Mouse (Mus musculus): ENCODE measurements around the gene Pik3cb. TPM values are rescaled to one million over a fixed set of nuclear protein-coding genes. Genes with fewer than 3 reads are reported as not detected.

The Pik3cb gene
- polyA plus RNA-seq, 1 experiment: 1.8 TPM

GRCm38 (mm10) chr9:99064216-99064615 is 76.2 kb downstream of the Pik3cb start:
- Histone ChIP-seq H3K4me1 (peaks cover 23% of the 10 kb centered on the region; the same call in 1 of the 2 replicates), H3K27me3 (replicated peaks) (no peaks in the 10 kb centered on the region), H3K9me3 (no peaks in the 10 kb centered on the region), H3K4me3 (replicated peaks) (no peak overlapping the region), H3K36me3 (replicated peaks; ENCODE audit: low read length) (peaks cover 100% of the 10 kb centered on the region)
- TF ChIP-seq FLI1 (IDR thresholded peaks at IDR 0.05; ENCODE audit: low read length): no peak
- no peak for TF ChIP-seq GATA1 (IDR thresholded peaks at IDR 0.05; ENCODE audit: borderline replicate concordance, low read length)

- no peaks in the 10 kb centered on the region for H3K27me3 ChIP-seq (replicated peaks)
- no peak overlapping the region for H3K4me3 ChIP-seq (replicated peaks)
- H3K4me1 ChIP-seq: peaks cover 23% of the 10 kb centered on the region; the same call in 1 of the 2 replicates
- H3K9me3 ChIP-seq: no peaks in the 10 kb centered on the region
- TF ChIP-seq GATA1 (IDR thresholded peaks at IDR 0.05; ENCODE audit: borderline replicate concordance, low read length) (no peak), FLI1 (IDR thresholded peaks at IDR 0.05; ENCODE audit: low read length) (no peak)
- peaks cover 100% of the 10 kb centered on the region for H3K36me3 ChIP-seq (replicated peaks; ENCODE audit: low read length)
Measured at GRCm38 (mm10) chr9:99062544-99062943, 77.9 kb downstream of the Pik3cb start.

GRCm38 (mm10) chr9:99057751-99058150 is 82.7 kb downstream of the Pik3cb start:
- Histone ChIP-seq H3K9me3 (no peaks in the 10 kb centered on the region), H3K4me1 (0 out of 2 replicates have a peak, but pooled peaks cover 3% of the 10 kb centered on the region), H3K36me3 (replicated peaks; ENCODE audit: low read length) (peaks cover 94% of the 10 kb centered on the region), H3K27me3 (replicated peaks) (no peaks in the 10 kb centered on the region), H3K4me3 (replicated peaks) (no peak overlapping the region)
- TF ChIP-seq GATA1 (IDR thresholded peaks at IDR 0.05; ENCODE audit: borderline replicate concordance, low read length) (no peak), FLI1 (IDR thresholded peaks at IDR 0.05; ENCODE audit: low read length) (no peak)

- Histone ChIP-seq H3K4me1 (peaks cover 5% of the 10 kb centered on the region; the same call in 1 of the 2 replicates), H3K4me3 (replicated peaks) (no peak overlapping the region), H3K27me3 (replicated peaks) (no peaks in the 10 kb centered on the region), H3K9me3 (no peaks in the 10 kb centered on the region), H3K36me3 (replicated peaks; ENCODE audit: low read length) (peaks cover 96% of the 10 kb centered on the region)
- TF ChIP-seq GATA1 (IDR thresholded peaks at IDR 0.05; ENCODE audit: borderline replicate concordance, low read length) (no peak), FLI1 (IDR thresholded peaks at IDR 0.05; ENCODE audit: low read length) (no peak)
Measured at GRCm38 (mm10) chr9:99049760-99050159, 90.7 kb downstream of the Pik3cb start.

- TF ChIP-seq FLI1 (IDR thresholded peaks at IDR 0.05; ENCODE audit: low read length): no peak
- TF ChIP-seq GATA1 (IDR thresholded peaks at IDR 0.05; ENCODE audit: borderline replicate concordance, low read length): no peak
- Histone ChIP-seq H3K36me3 (replicated peaks; ENCODE audit: low read length) (peaks cover 96% of the 10 kb centered on the region), H3K27me3 (replicated peaks) (no peaks in the 10 kb centered on the region), H3K4me1 (peaks cover 10% of the 10 kb centered on the region; the same call in 1 of the 2 replicates), H3K9me3 (no peaks in the 10 kb centered on the region), H3K4me3 (replicated peaks) (no peak overlapping the region)
Measured at GRCm38 (mm10) chr9:99048724-99049250, 91.6 kb downstream of the Pik3cb start.

- Histone ChIP-seq H3K9me3 (no peaks in the 10 kb centered on the region), H3K27me3 (replicated peaks) (no peaks in the 10 kb centered on the region), H3K4me1 (peaks cover 25% of the 10 kb centered on the region), H3K36me3 (replicated peaks; ENCODE audit: low read length) (peaks cover 98% of the 10 kb centered on the region), H3K4me3 (replicated peaks) (no peak overlapping the region)
- no peak for TF ChIP-seq GATA1 (IDR thresholded peaks at IDR 0.05; ENCODE audit: borderline replicate concordance, low read length)
- TF ChIP-seq FLI1 (IDR thresholded peaks at IDR 0.05; ENCODE audit: low read length): no peak
Measured at GRCm38 (mm10) chr9:99044761-99045160, 95.7 kb downstream of the Pik3cb start.

GRCm38 (mm10) chr9:99042641-99043040 is 97.8 kb downstream of the Pik3cb start:
- Histone ChIP-seq H3K9me3 (no peaks in the 10 kb centered on the region), H3K27me3 (replicated peaks) (no peaks in the 10 kb centered on the region), H3K4me3 (replicated peaks) (no peak overlapping the region), H3K36me3 (replicated peaks; ENCODE audit: low read length) (peaks cover 98% of the 10 kb centered on the region), H3K4me1 (peaks cover 25% of the 10 kb centered on the region)
- TF ChIP-seq FLI1 (IDR thresholded peaks at IDR 0.05; ENCODE audit: low read length): no peak
- TF ChIP-seq GATA1 (IDR thresholded peaks at IDR 0.05; ENCODE audit: borderline replicate concordance, low read length): no peak

GRCm38 (mm10) chr9:99041994-99042393 is 98.4 kb downstream of the Pik3cb start:
- H3K4me3 ChIP-seq (replicated peaks): no peak overlapping the region
- H3K4me1 ChIP-seq: peaks cover 25% of the 10 kb centered on the region
- no peaks in the 10 kb centered on the region for H3K27me3 ChIP-seq (replicated peaks)
- H3K36me3 ChIP-seq (replicated peaks; ENCODE audit: low read length): peaks cover 98% of the 10 kb centered on the region
- TF ChIP-seq GATA1 (IDR thresholded peaks at IDR 0.05; ENCODE audit: borderline replicate concordance, low read length): no peak
- TF ChIP-seq FLI1 (IDR thresholded peaks at IDR 0.05; ENCODE audit: low read length): no peak
- H3K9me3 ChIP-seq: no peaks in the 10 kb centered on the region

GRCm38 (mm10) chr9:99035575-99035974 is 104.8 kb downstream of the Pik3cb start, which contains the start of gene Gm1123:
Gene Gm1123, minus strand, starts transcription at chr9:99035715.
- Histone ChIP-seq H3K36me3 (replicated peaks; ENCODE audit: low read length) (peaks cover 95% of the 10 kb centered on the region), H3K9me3 (peaks cover 7% of the 10 kb centered on the region), H3K4me3 (replicated peaks) (no peak within 1 kb of the TSS), H3K27me3 (replicated peaks) (no peaks in the 10 kb centered on the region), H3K4me1 (peaks cover 11% of the 10 kb centered on the region)
- TF ChIP-seq GATA1 (IDR thresholded peaks at IDR 0.05; ENCODE audit: borderline replicate concordance, low read length) (no peak), FLI1 (IDR thresholded peaks at IDR 0.05; ENCODE audit: low read length) (no peak)

GRCm38 (mm10) chr9:99034111-99034510 is 106.3 kb downstream of the Pik3cb start:
- Histone ChIP-seq H3K9me3 (peaks cover 11% of the 10 kb centered on the region), H3K27me3 (replicated peaks) (no peaks in the 10 kb centered on the region), H3K36me3 (replicated peaks; ENCODE audit: low read length) (peaks cover 87% of the 10 kb centered on the region), H3K4me3 (replicated peaks) (no peak overlapping the region), H3K4me1 (peaks cover 11% of the 10 kb centered on the region)
- TF ChIP-seq GATA1 (IDR thresholded peaks at IDR 0.05; ENCODE audit: borderline replicate concordance, low read length) (no peak), FLI1 (IDR thresholded peaks at IDR 0.05; ENCODE audit: low read length) (no peak)
